Mouse (Mus musculus) ovary, adult 18-20 months (tissue): ENCODE measurements at regions not wholly inside any gene's neighbourhood (a gene's known extent, or its start where the extent isn't known, plus 50 kb on each side); places are given as distances from the start of the nearest gene placed in this dataset.

Experiments used
- DNase-seq: peaks from one replicate; pipeline ENCODE4 v3.0.0; 2022; ENCODE audit warnings: low spot score, mixed read lengths

GRCm38 (mm10) chr14:106052585-106053551 is 53.1 kb upstream of the Trim52 start:
- no peak for DNase-seq
